Mouse (Mus musculus) limb, embryonic 14.5 days (tissue): ENCODE data around the gene Sgf29. TPM values are rescaled to one million over a fixed set of nuclear protein-coding genes. Genes with fewer than 3 reads are reported as not detected.

Experiments
- ATAC-seq: fragments of 200-750 bp; cut with Nextera tagmentation; 2 replicates; pipeline ENCODE4 v1.8.0; 2017; ENCODE audit warnings: low read depth, moderate number of reproducible peaks, moderate TSS enrichment; ENCODE audit not compliant: low FRiP score
- DNase-seq: peaks from one replicate; pipeline ENCODE4 v3.0.0-alpha.2; 2015; ENCODE audit warnings: low spot score
- H3K27ac ChIP-seq: fragments of 300-500 bp; sonication (generic); replicated peaks from 2 replicates; pipeline ENCODE4 v1.5.1; 2014; ENCODE audit warnings: low read depth, mild to moderate bottlenecking, low read length, moderate library complexity, mixed read lengths
- H3K27me3 ChIP-seq: fragments of 300-500 bp; sonication (generic); 2 replicates; pipeline ENCODE4 v1.6.1; 2014; ENCODE audit warnings: low read length, mixed read lengths; ENCODE audit not compliant: control insufficient read depth, insufficient read depth
- H3K36me3 ChIP-seq: fragments of 300-500 bp; sonication (generic); 2 replicates; pipeline ENCODE4 v1.6.1; 2014; ENCODE audit warnings: mild to moderate bottlenecking, low read length, moderate library complexity, mixed read lengths; ENCODE audit not compliant: control insufficient read depth, insufficient read depth
- H3K4me1 ChIP-seq: fragments of 300-500 bp; sonication (generic); 2 replicates; pipeline ENCODE4 v1.6.1; 2014; ENCODE audit warnings: antibody characterized with exemption, low read length, mixed read lengths; ENCODE audit not compliant: control insufficient read depth, insufficient read depth
- H3K4me2 ChIP-seq: fragments of 300-500 bp; sonication (generic); replicated peaks from 2 replicates; pipeline ENCODE4 v1.6.1; 2014; ENCODE audit warnings: low read depth, mild to moderate bottlenecking, low read length, moderate library complexity; ENCODE audit not compliant: severe bottlenecking
- H3K4me3 ChIP-seq: fragments of 300-500 bp; sonication (generic); replicated peaks from 2 replicates; pipeline ENCODE4 v1.5.1; 2014; ENCODE audit warnings: low read length
- H3K9ac ChIP-seq: fragments of 300-500 bp; sonication (generic); 2 replicates; pipeline ENCODE4 v1.6.1; 2014; ENCODE audit warnings: mild to moderate bottlenecking, low read depth, low read length, moderate library complexity; ENCODE audit not compliant: severe bottlenecking
- H3K9me3 ChIP-seq: fragments of 300-500 bp; sonication (generic); 2 replicates; pipeline ENCODE4 v1.6.1; 2016; ENCODE audit warnings: low read length; ENCODE audit not compliant: control insufficient read depth
- POLR2A ChIP-seq: fragments of 200-500 bp; IDR thresholded peaks from 2 replicates; pipeline ENCODE4 v1.8.0; 2012; ENCODE audit warnings: inconsistent platforms, mild to moderate bottlenecking, moderate library complexity, borderline replicate concordance; ENCODE audit not compliant: insufficient read depth, insufficient read length; ENCODE audit errors: extremely low read depth
- WGBS: fragments of 180-500 bp; shearing (Covaris S2); extraction: QIAGEN DNeasy Blood & Tissue Kit; methylation state at CpG from one replicate; pipeline ENCODE4 v1.1.7; 2014; 5-methylcytosine and 5-hydroxymethylcytosine counted together
- polyA plus RNA-seq, 2 experiments: library from polyadenylated mRNA; depleted of rRNA in 1 of 2; stranded (reverse) in 1 of 2; unstranded in 1 of 2; fragments of >200 nt; fragmentation: Nextera tagmentation in 1 of 2; extraction: Ambion mirVana in 1 of 2; gene quantifications; 2 replicates each; pipeline versions ENCODE4 v1.2.1 to v1.2.3; 2012 to 2014

The Sgf29 gene
- polyA plus RNA-seq, 2 experiments, result 49.8 to 56.0 TPM

- no peaks in the 10 kb centered on the region for H3K27me3 ChIP-seq
- no peak overlapping the region for H3K9ac ChIP-seq
- WGBS, result 86% methylated on average over 13 of the region's 13 CpGs
- no peak overlapping the region for H3K4me2 ChIP-seq
- ATAC-seq, result no peak
- H3K4me1 ChIP-seq, result no peaks in the 10 kb centered on the region
- no peak overlapping the region for H3K4me3 ChIP-seq
- no peaks in the 10 kb centered on the region for H3K36me3 ChIP-seq
- no peaks in the 10 kb centered on the region for H3K9me3 ChIP-seq
- DNase-seq, result no peak
- H3K27ac ChIP-seq, result no peak overlapping the region
- TF ChIP-seq POLR2A, result no peak
These were observed 72.5 kb downstream of the Sgf29 start for GRCm38 (mm10) chr7:126721635-126722034.

Other genes with a start within 250 kb of the Sgf29 start
- 0.09 and 0.18 TPM in 2 replicates for gene Cd19, start 234.4 kb upstream of the Sgf29 start, polyA plus RNA-seq (2012; rRNA removed)
- 0.19 TPM in 1 of 2 replicates, not detected in the other for gene Cd19, start 234.4 kb upstream of the Sgf29 start, polyA plus RNA-seq (2014; fragmentation: Nextera tagmentation; extraction: Ambion mirVana)
- gene Rabep2, start 220.6 kb upstream of the Sgf29 start, polyA plus RNA-seq (2012; rRNA removed), result 35.1 and 35.2 TPM in 2 replicates
- 30.7 and 31.2 TPM in 2 replicates for gene Rabep2, start 220.6 kb upstream of the Sgf29 start, polyA plus RNA-seq (2014; fragmentation: Nextera tagmentation; extraction: Ambion mirVana)
- gene Atp2a1, start 186.2 kb upstream of the Sgf29 start, polyA plus RNA-seq (2012; rRNA removed), result 89.8 and 106 TPM in 2 replicates
- 93.9 and 131 TPM in 2 replicates for gene Atp2a1, start 186.2 kb upstream of the Sgf29 start, polyA plus RNA-seq (2014; fragmentation: Nextera tagmentation; extraction: Ambion mirVana)
- gene Sh2b1, start 173.9 kb upstream of the Sgf29 start, polyA plus RNA-seq (2012; rRNA removed), result 83.3 and 94.6 TPM in 2 replicates
- gene Sh2b1, start 173.9 kb upstream of the Sgf29 start, polyA plus RNA-seq (2014; fragmentation: Nextera tagmentation; extraction: Ambion mirVana), result 50.2 and 53.7 TPM in 2 replicates
- gene Tufm, start 161.9 kb upstream of the Sgf29 start, polyA plus RNA-seq (2012; rRNA removed), result 109 and 111 TPM in 2 replicates
- gene Tufm, start 161.9 kb upstream of the Sgf29 start, polyA plus RNA-seq (2014; fragmentation: Nextera tagmentation; extraction: Ambion mirVana), result 125 TPM in 2 replicates
- 170 and 223 TPM in 2 replicates for gene Atxn2l, start 145.9 kb upstream of the Sgf29 start, polyA plus RNA-seq (2012; rRNA removed)
- gene Atxn2l, start 145.9 kb upstream of the Sgf29 start, polyA plus RNA-seq (2014; fragmentation: Nextera tagmentation; extraction: Ambion mirVana), result 51.4 and 56.2 TPM in 2 replicates
- gene Eif3c, start 82.9 kb upstream of the Sgf29 start, polyA plus RNA-seq (2012; rRNA removed), result 107 and 115 TPM in 2 replicates
- gene Eif3c, start 82.9 kb upstream of the Sgf29 start, polyA plus RNA-seq (2014; fragmentation: Nextera tagmentation; extraction: Ambion mirVana), result 169 and 171 TPM in 2 replicates
- gene Apobr, start 64.4 kb upstream of the Sgf29 start, polyA plus RNA-seq (2012; rRNA removed), result 0.96 and 1.0 TPM in 2 replicates
- gene Apobr, start 64.4 kb upstream of the Sgf29 start, polyA plus RNA-seq (2014; fragmentation: Nextera tagmentation; extraction: Ambion mirVana), result 1.1 and 1.5 TPM in 2 replicates
- gene Cln3, start 63.5 kb upstream of the Sgf29 start, polyA plus RNA-seq (2012; rRNA removed), result 55.4 and 81.7 TPM in 2 replicates
- 34.6 and 35.5 TPM in 2 replicates for gene Cln3, start 63.5 kb upstream of the Sgf29 start, polyA plus RNA-seq (2014; fragmentation: Nextera tagmentation; extraction: Ambion mirVana)
- not detected in 2 replicates for gene Il27, start 54.4 kb upstream of the Sgf29 start, polyA plus RNA-seq (2012; rRNA removed)
- gene Il27, start 54.4 kb upstream of the Sgf29 start, polyA plus RNA-seq (2014; fragmentation: Nextera tagmentation; extraction: Ambion mirVana), result not detected in 2 replicates
- gene Nupr1, start 18.4 kb upstream of the Sgf29 start, polyA plus RNA-seq (2012; rRNA removed), result 5.8 and 11.6 TPM in 2 replicates
- gene Nupr1, start 18.4 kb upstream of the Sgf29 start, polyA plus RNA-seq (2014; fragmentation: Nextera tagmentation; extraction: Ambion mirVana), result 10.9 and 19.2 TPM in 2 replicates
- 6.9 and 7.0 TPM in 2 replicates for gene Sult1a1, start 27.1 kb downstream of the Sgf29 start, polyA plus RNA-seq (2012; rRNA removed)
- gene Sult1a1, start 27.1 kb downstream of the Sgf29 start, polyA plus RNA-seq (2014; fragmentation: Nextera tagmentation; extraction: Ambion mirVana), result 10.3 TPM in 2 replicates
- 37.3 and 50.4 TPM in 2 replicates for gene Bola2, start 46.1 kb downstream of the Sgf29 start, polyA plus RNA-seq (2012; rRNA removed)
- 121 and 122 TPM in 2 replicates for gene Bola2, start 46.1 kb downstream of the Sgf29 start, polyA plus RNA-seq (2014; fragmentation: Nextera tagmentation; extraction: Ambion mirVana)
- 33.2 and 44.0 TPM in 2 replicates for gene Slx1b, start 46.5 kb downstream of the Sgf29 start, polyA plus RNA-seq (2012; rRNA removed)
- 8.6 and 9.9 TPM in 2 replicates for gene Slx1b, start 46.5 kb downstream of the Sgf29 start, polyA plus RNA-seq (2014; fragmentation: Nextera tagmentation; extraction: Ambion mirVana)
- gene Coro1a, start 58.5 kb downstream of the Sgf29 start, polyA plus RNA-seq (2012; rRNA removed), result 33.4 and 45.7 TPM in 2 replicates
- gene Coro1a, start 58.5 kb downstream of the Sgf29 start, polyA plus RNA-seq (2014; fragmentation: Nextera tagmentation; extraction: Ambion mirVana), result 43.0 and 45.0 TPM in 2 replicates
- gene Mapk3, start 110.3 kb downstream of the Sgf29 start, polyA plus RNA-seq (2012; rRNA removed), result 134 and 151 TPM in 2 replicates
- 51.0 and 52.4 TPM in 2 replicates for gene Mapk3, start 110.3 kb downstream of the Sgf29 start, polyA plus RNA-seq (2014; fragmentation: Nextera tagmentation; extraction: Ambion mirVana)
- gene Gdpd3, start 117.0 kb downstream of the Sgf29 start, polyA plus RNA-seq (2012; rRNA removed), result 13.6 and 15.0 TPM in 2 replicates
- gene Gdpd3, start 117.0 kb downstream of the Sgf29 start, polyA plus RNA-seq (2014; fragmentation: Nextera tagmentation; extraction: Ambion mirVana), result 3.2 and 4.3 TPM in 2 replicates
- gene Ypel3, start 127.6 kb downstream of the Sgf29 start, polyA plus RNA-seq (2012; rRNA removed), result 144 and 202 TPM in 2 replicates
- 131 and 151 TPM in 2 replicates for gene Ypel3, start 127.6 kb downstream of the Sgf29 start, polyA plus RNA-seq (2014; fragmentation: Nextera tagmentation; extraction: Ambion mirVana)
- 2.0 and 2.7 TPM in 2 replicates for gene Tbx6, start 132.2 kb downstream of the Sgf29 start, polyA plus RNA-seq (2012; rRNA removed)
- gene Tbx6, start 132.2 kb downstream of the Sgf29 start, polyA plus RNA-seq (2014; fragmentation: Nextera tagmentation; extraction: Ambion mirVana), result 0.29 and 0.41 TPM in 2 replicates
- gene Ppp4c, start 143.2 kb downstream of the Sgf29 start, polyA plus RNA-seq (2012; rRNA removed), result 238 and 252 TPM in 2 replicates
- gene Ppp4c, start 143.2 kb downstream of the Sgf29 start, polyA plus RNA-seq (2014; fragmentation: Nextera tagmentation; extraction: Ambion mirVana), result 268 and 269 TPM in 2 replicates
- gene Fam57b, start 148.4 kb downstream of the Sgf29 start, polyA plus RNA-seq (2012; rRNA removed), result 1.6 and 2.0 TPM in 2 replicates
- gene Fam57b, start 148.4 kb downstream of the Sgf29 start, polyA plus RNA-seq (2014; fragmentation: Nextera tagmentation; extraction: Ambion mirVana), result 0.21 and 0.44 TPM in 2 replicates
- not detected in 2 replicates for gene 4930451I11Rik, start 182.3 kb downstream of the Sgf29 start, polyA plus RNA-seq (2012; rRNA removed)
- gene 4930451I11Rik, start 182.3 kb downstream of the Sgf29 start, polyA plus RNA-seq (2014; fragmentation: Nextera tagmentation; extraction: Ambion mirVana), result not detected in 2 replicates
- 1.3 and 2.8 TPM in 2 replicates for gene Doc2a, start 198.1 kb downstream of the Sgf29 start, polyA plus RNA-seq (2012; rRNA removed)
- 0.76 and 0.92 TPM in 2 replicates for gene Doc2a, start 198.1 kb downstream of the Sgf29 start, polyA plus RNA-seq (2014; fragmentation: Nextera tagmentation; extraction: Ambion mirVana)
- gene Hirip3, start 212.7 kb downstream of the Sgf29 start, polyA plus RNA-seq (2012; rRNA removed), result 55.1 and 120 TPM in 2 replicates
- 15.2 and 16.1 TPM in 2 replicates for gene Hirip3, start 212.7 kb downstream of the Sgf29 start, polyA plus RNA-seq (2014; fragmentation: Nextera tagmentation; extraction: Ambion mirVana)
- gene Ino80e, start 213.1 kb downstream of the Sgf29 start, polyA plus RNA-seq (2012; rRNA removed), result 84.3 and 89.8 TPM in 2 replicates
- gene Ino80e, start 213.1 kb downstream of the Sgf29 start, polyA plus RNA-seq (2014; fragmentation: Nextera tagmentation; extraction: Ambion mirVana), result 86.7 TPM in 2 replicates
- gene Taok2, start 235.4 kb downstream of the Sgf29 start, polyA plus RNA-seq (2012; rRNA removed), result 106 and 121 TPM in 2 replicates
- 28.5 and 37.1 TPM in 2 replicates for gene Taok2, start 235.4 kb downstream of the Sgf29 start, polyA plus RNA-seq (2014; fragmentation: Nextera tagmentation; extraction: Ambion mirVana)